Mouse (Mus musculus): ENCODE results near the gene Klhdc4. TPM values are rescaled to one million over a fixed set of nuclear protein-coding genes. Genes with fewer than 3 reads are reported as not detected.

Gene Klhdc4
- polyA plus RNA-seq, 1 experiment from 2014 or later: 44.3 TPM

GRCm38 (mm10) chr8:121795461-121795860 is 33.9 kb downstream of the Klhdc4 start:
- WGBS: 89% methylated on average over 8 of the region's 8 CpGs
- no peaks in the 10 kb centered on the region for H3K4me1 ChIP-seq
- H3K4me2 ChIP-seq: no peak overlapping the region
- no peak overlapping the region for H3K9ac ChIP-seq
- no peak overlapping the region for H3K27ac ChIP-seq
- no peaks in the 10 kb centered on the region for H3K9me3 ChIP-seq (replicated peaks)
- H3K27me3 ChIP-seq: no peaks in the 10 kb centered on the region
- peaks cover 71% of the 10 kb centered on the region for H3K36me3 ChIP-seq (ENCODE audit: poor library complexity, severe bottlenecking)
- no peak overlapping the region for H3K4me3 ChIP-seq
- no peak for ATAC-seq

GRCm38 (mm10) chr8:121794151-121794550 is 35.2 kb downstream of the Klhdc4 start:
- Histone ChIP-seq H3K27ac (no peak overlapping the region), H3K9ac (no peak overlapping the region), H3K36me3 (ENCODE audit: poor library complexity, severe bottlenecking) (peaks cover 58% of the 10 kb centered on the region), H3K9me3 (replicated peaks) (no peaks in the 10 kb centered on the region), H3K27me3 (no peaks in the 10 kb centered on the region), H3K4me2 (no peak overlapping the region), H3K4me1 (no peaks in the 10 kb centered on the region), H3K4me3 (no peak overlapping the region)
- WGBS: 56% methylated on average over 3 of the region's 3 CpGs
- ATAC-seq: no peak

GRCm38 (mm10) chr8:121792627-121793026 is 36.7 kb downstream of the Klhdc4 start:
- H3K36me3 ChIP-seq (ENCODE audit: poor library complexity, severe bottlenecking): peaks cover 43% of the 10 kb centered on the region
- ATAC-seq: peak; percentile 20; the same call in 1 of the 2 replicates

GRCm38 (mm10) chr8:121792159-121792558 is 37.2 kb downstream of the Klhdc4 start:
- H3K27me3 ChIP-seq: no peaks in the 10 kb centered on the region
- no peaks in the 10 kb centered on the region for H3K9me3 ChIP-seq (replicated peaks)
- no peak for ATAC-seq
- no peak overlapping the region for H3K27ac ChIP-seq
- no peak overlapping the region for H3K4me2 ChIP-seq
- no peak overlapping the region for H3K4me3 ChIP-seq
- 83% methylated on average over 7 of the region's 7 CpGs for WGBS
- no peaks in the 10 kb centered on the region for H3K4me1 ChIP-seq
- no peak overlapping the region for H3K9ac ChIP-seq
- peaks cover 39% of the 10 kb centered on the region for H3K36me3 ChIP-seq (ENCODE audit: poor library complexity, severe bottlenecking)

More at GRCm38 (mm10) chr8:121792627-121793026, 36.7 kb downstream of the Klhdc4 start:
- Histone ChIP-seq H3K9ac (no peak overlapping the region), H3K27me3 (no peaks in the 10 kb centered on the region), H3K4me1 (no peaks in the 10 kb centered on the region), H3K9me3 (replicated peaks) (no peaks in the 10 kb centered on the region), H3K4me3 (no peak overlapping the region), H3K27ac (no peak overlapping the region), H3K4me2 (no peak overlapping the region)
- 75% methylated on average over 4 of the region's 4 CpGs for WGBS

- ATAC-seq: no peak
- H3K9ac ChIP-seq: no peak overlapping the region
- H3K9me3 ChIP-seq (replicated peaks): no peaks in the 10 kb centered on the region
- no peak overlapping the region for H3K27ac ChIP-seq
- no peaks in the 10 kb centered on the region for H3K27me3 ChIP-seq
- H3K4me1 ChIP-seq: no peaks in the 10 kb centered on the region
- WGBS: 89% methylated on average over 8 of the region's 8 CpGs
- peaks cover 17% of the 10 kb centered on the region; the same call in 1 of the 2 replicates for H3K36me3 ChIP-seq (ENCODE audit: poor library complexity, severe bottlenecking)
- no peak overlapping the region for H3K4me2 ChIP-seq
- no peak overlapping the region for H3K4me3 ChIP-seq
Observed at GRCm38 (mm10) chr8:121788786-121789185, 40.6 kb downstream of the Klhdc4 start.

GRCm38 (mm10) chr8:121786542-121786941 is 42.8 kb downstream of the Klhdc4 start:
- 66% methylated on average over 10 of the region's 10 CpGs for WGBS
- Histone ChIP-seq H3K4me3 (no peak overlapping the region), H3K4me2 (no peak overlapping the region), H3K9ac (no peak overlapping the region), H3K36me3 (ENCODE audit: poor library complexity, severe bottlenecking) (peaks cover 13% of the 10 kb centered on the region; the same call in 1 of the 2 replicates), H3K27me3 (no peaks in the 10 kb centered on the region), H3K4me1 (no peaks in the 10 kb centered on the region), H3K27ac (no peak overlapping the region), H3K9me3 (replicated peaks) (no peaks in the 10 kb centered on the region)
- ATAC-seq: no peak

GRCm38 (mm10) chr8:121782493-121782892 is 46.9 kb downstream of the Klhdc4 start:
- ATAC-seq: no peak
- Histone ChIP-seq H3K9ac (no peak overlapping the region), H3K36me3 (ENCODE audit: poor library complexity, severe bottlenecking) (peaks cover 10% of the 10 kb centered on the region; the same call in 1 of the 2 replicates), H3K27ac (no peak overlapping the region), H3K27me3 (no peaks in the 10 kb centered on the region), H3K9me3 (replicated peaks) (no peaks in the 10 kb centered on the region), H3K4me2 (no peak overlapping the region), H3K4me3 (no peak overlapping the region), H3K4me1 (no peaks in the 10 kb centered on the region)
- WGBS: 77% methylated on average over 5 of the region's 5 CpGs

- no peak overlapping the region for H3K4me3 ChIP-seq
- no peak overlapping the region for H3K27ac ChIP-seq
- H3K4me2 ChIP-seq: no peak overlapping the region
- H3K36me3 ChIP-seq (ENCODE audit: poor library complexity, severe bottlenecking): no peaks in the 10 kb centered on the region
- 91% methylated on average over 12 of the region's 12 CpGs for WGBS
- peaks cover 24% of the 10 kb centered on the region for H3K4me1 ChIP-seq
- no peaks in the 10 kb centered on the region for H3K9me3 ChIP-seq (replicated peaks)
- ATAC-seq: no peak
- H3K9ac ChIP-seq: no peak overlapping the region
- no peaks in the 10 kb centered on the region for H3K27me3 ChIP-seq
Observed at GRCm38 (mm10) chr8:121773876-121774275, 55.5 kb downstream of the Klhdc4 start.

GRCm38 (mm10) chr8:121770845-121771752 is 58.3 kb downstream of the Klhdc4 start:
- no peaks in the 10 kb centered on the region for H3K36me3 ChIP-seq (ENCODE audit: poor library complexity, severe bottlenecking)
- WGBS: 19% methylated on average over 17 of the region's 19 CpGs
- H3K27ac ChIP-seq: 0 out of 2 replicates have a peak overlapping the region, but pooled peaks have one; percentile 44
- no peaks in the 10 kb centered on the region for H3K9me3 ChIP-seq (replicated peaks)
- H3K27me3 ChIP-seq: no peaks in the 10 kb centered on the region
- peaks cover 24% of the 10 kb centered on the region for H3K4me1 ChIP-seq
- peak; percentile 84 for ATAC-seq
- no peak overlapping the region for H3K4me3 ChIP-seq
- peak overlapping the region; percentile 28; the same call in 1 of the 2 replicates for H3K9ac ChIP-seq
- peak overlapping the region; percentile 25 for H3K4me2 ChIP-seq

- 87% methylated on average over 2 of the region's 2 CpGs for WGBS
- Histone ChIP-seq H3K4me2 (no peak overlapping the region), H3K9me3 (replicated peaks) (no peaks in the 10 kb centered on the region), H3K9ac (no peak overlapping the region), H3K4me1 (peaks cover 24% of the 10 kb centered on the region), H3K4me3 (no peak overlapping the region), H3K27me3 (no peaks in the 10 kb centered on the region), H3K27ac (no peak overlapping the region), H3K36me3 (ENCODE audit: poor library complexity, severe bottlenecking) (no peaks in the 10 kb centered on the region)
- ATAC-seq: no peak
Observed at GRCm38 (mm10) chr8:121769621-121770020, 59.7 kb downstream of the Klhdc4 start.

- no peaks in the 10 kb centered on the region for H3K27me3 ChIP-seq
- H3K4me2 ChIP-seq: no peak overlapping the region
- H3K4me3 ChIP-seq: no peak overlapping the region
- 53% methylated on average over 3 of the region's 3 CpGs for WGBS
- no peak overlapping the region for H3K27ac ChIP-seq
- H3K36me3 ChIP-seq (ENCODE audit: poor library complexity, severe bottlenecking): no peaks in the 10 kb centered on the region
- peaks cover 25% of the 10 kb centered on the region for H3K4me1 ChIP-seq
- ATAC-seq: no peak
- no peak overlapping the region for H3K9ac ChIP-seq
- no peaks in the 10 kb centered on the region for H3K9me3 ChIP-seq (replicated peaks)
Observed at GRCm38 (mm10) chr8:121769095-121769494, 60.3 kb downstream of the Klhdc4 start.

GRCm38 (mm10) chr8:121765594-121766138 is 63.7 kb downstream of the Klhdc4 start:
- H3K36me3 ChIP-seq (ENCODE audit: poor library complexity, severe bottlenecking): no peaks in the 10 kb centered on the region
- H3K4me3 ChIP-seq: no peak overlapping the region
- H3K9me3 ChIP-seq (replicated peaks): no peaks in the 10 kb centered on the region
- 82% methylated on average over 7 of the region's 7 CpGs for WGBS
- no peaks in the 10 kb centered on the region for H3K27me3 ChIP-seq
- H3K4me2 ChIP-seq: no peak overlapping the region
- no peak for ATAC-seq
- H3K27ac ChIP-seq: no peak overlapping the region
- H3K4me1 ChIP-seq: peaks cover 26% of the 10 kb centered on the region
- no peak overlapping the region for H3K9ac ChIP-seq
